Mouse (Mus musculus) spleen, adult 18-20 months (tissue): ENCODE measurements around the gene Syt6.

Source experiments
- DNase-seq, 2 experiments: peaks; one replicate each; pipeline ENCODE4 v3.0.0; 2022; ENCODE audit warnings: mixed read lengths in 2 of 2

Syt6 gene

GRCm38 (mm10) chr3:103575156-103575892 lies at the start of gene Syt6:
Syt6 (plus strand) TSS chr3:103575231.
- DNase-seq = no peak

- no peak for DNase-seq
Measured at GRCm38 (mm10) chr3:103526201-103526704, 48.8 kb upstream of the Syt6 start.

GRCm38 (mm10) chr3:103526864-103527263 lies 48.2 kb upstream of the Syt6 start:
- no peak for DNase-seq

- no peak for DNase-seq
Measured at GRCm38 (mm10) chr3:103534036-103534435, 41.0 kb upstream of the Syt6 start.

GRCm38 (mm10) chr3:103535207-103535606 lies 39.8 kb upstream of the Syt6 start:
- no peak for DNase-seq

GRCm38 (mm10) chr3:103539148-103539547 lies 35.9 kb upstream of the Syt6 start:
- no peak for DNase-seq

- DNase-seq = no peak
Measured at GRCm38 (mm10) chr3:103546166-103546565, 28.9 kb upstream of the Syt6 start.

- DNase-seq = no peak
Measured at GRCm38 (mm10) chr3:103546626-103547025, 28.4 kb upstream of the Syt6 start.

- DNase-seq = no peak
Measured at GRCm38 (mm10) chr3:103550236-103550635, 24.8 kb upstream of the Syt6 start.

GRCm38 (mm10) chr3:103567226-103567625 lies 7.8 kb upstream of the Syt6 start:
- DNase-seq = no peak

GRCm38 (mm10) chr3:103572526-103572925 lies 2.5 kb upstream of the Syt6 start:
- no peak for DNase-seq

GRCm38 (mm10) chr3:103573106-103573790 lies 1.8 kb upstream of the Syt6 start:
- DNase-seq = no peak

GRCm38 (mm10) chr3:103573791-103574166 lies 1.3 kb upstream of the Syt6 start:
- peak in 1 of 2 experiments; percentile 19 for DNase-seq

- DNase-seq = no peak
Measured at GRCm38 (mm10) chr3:103574566-103575155, 370 bp upstream of the Syt6 start.

- peak in 1 of 2 experiments; percentile 6 for DNase-seq
Measured at GRCm38 (mm10) chr3:103575893-103576641, 1.0 kb downstream of the Syt6 start.

- DNase-seq = no peak
Measured at GRCm38 (mm10) chr3:103587136-103587535, 12.1 kb downstream of the Syt6 start.

GRCm38 (mm10) chr3:103587672-103588071 lies 12.6 kb downstream of the Syt6 start:
- no peak for DNase-seq

GRCm38 (mm10) chr3:103589636-103590035 lies 14.6 kb downstream of the Syt6 start:
- DNase-seq = no peak

GRCm38 (mm10) chr3:103592636-103593035 lies 17.6 kb downstream of the Syt6 start:
- no peak for DNase-seq

- no peak for DNase-seq
Measured at GRCm38 (mm10) chr3:103593631-103594030, 18.6 kb downstream of the Syt6 start.

GRCm38 (mm10) chr3:103595271-103595810 lies 20.3 kb downstream of the Syt6 start:
- DNase-seq = no peak

- DNase-seq = no peak
Measured at GRCm38 (mm10) chr3:103597586-103597985, 22.6 kb downstream of the Syt6 start.

- DNase-seq = no peak
Measured at GRCm38 (mm10) chr3:103601011-103601410, 26.0 kb downstream of the Syt6 start.
